Comparison of ENCODE assay signal across 23 mouse cellular contexts in genomic region chr11:68164408-68164807, GRCm38 (mm10).
DNase-seq lines count a peak whose midpoint lies in the region; ATAC-seq and TF ChIP-seq lines count a peak whose summit lies in the region.
"Had no signal": no experiment of that assay in that cellular context is flagged by ENCODE, and none has a peak within 500 bp of the region (broad histone marks: within the 10 kb centered on the region; RNA-seq: fewer than 3 reads in every experiment).

No protein-coding gene starts in this region.

- no peak overlapping the region for H3K4me3 ChIP-seq in forebrain, embryonic 16.5 days (replicated peaks; ENCODE audit: low read length)
- H3K4me3 ChIP-seq in forebrain, embryonic 10.5 days = no peak overlapping the region
- no peak overlapping the region for H3K4me3 ChIP-seq in ES-E14 (ENCODE audit: insufficient read depth in 1 of 2, low read depth in 1 of 2, low read length in 2 of 2, poor library complexity in 1 of 2, severe bottlenecking in 1 of 2)
- H3K4me3 ChIP-seq: embryonic facial prominence, embryonic 15.5 days; erythroblast, embryonic 14.5 days; heart, embryonic 10.5 days; hindbrain, embryonic 12.5 days had no signal

- in situ Hi-C loops in ES-E14 (cut with MboI; ENCODE audit: low sequenced_read_pairs in 2 of 2, unreplicated experiment in 2 of 2) = no loop called here

- peak; percentile 66; the same call in 1 of the 2 replicates for ATAC-seq in forebrain, embryonic 16.5 days
- ATAC-seq: hindbrain, embryonic 16.5 days; inflammation-experienced regulatory T-cells, adult 6 months had no signal

- peaks cover 4% of the 10 kb centered on the region for H3K4me1 ChIP-seq in forebrain, embryonic 16.5 days (replicated peaks; ENCODE audit: control insufficient read depth, insufficient read depth, low read length)
- peaks cover 13% of the 10 kb centered on the region for H3K4me1 ChIP-seq in forebrain, embryonic 10.5 days
- peaks cover 0 to 5% of the 10 kb centered on the region in 2 experiments; a peak in 1 of 4 replicates for H3K4me1 ChIP-seq in ES-E14 (ENCODE audit: control insufficient read depth in 2 of 2, insufficient read depth in 2 of 2, low read length in 2 of 2, poor library complexity in 1 of 2)
- H3K4me1 ChIP-seq: embryonic facial prominence, embryonic 15.5 days; heart, embryonic 10.5 days had no signal

- H3K36me3 ChIP-seq in forebrain, embryonic 16.5 days (ENCODE audit: control insufficient read depth, insufficient read depth) = no peaks in the 10 kb centered on the region
- H3K36me3 ChIP-seq in forebrain, embryonic 10.5 days (replicated peaks) = peaks cover 5% of the 10 kb centered on the region; the same call in 1 of the 2 replicates
- no peaks in the 10 kb centered on the region for H3K36me3 ChIP-seq in ES-E14 (ENCODE audit: control insufficient read depth, insufficient read depth, low read length, poor library complexity, severe bottlenecking)
- H3K36me3 ChIP-seq: embryonic facial prominence, embryonic 15.5 days; heart, embryonic 10.5 days; hindbrain, embryonic 12.5 days had no signal

- no peaks in the 10 kb centered on the region for H3K27me3 ChIP-seq in forebrain, embryonic 16.5 days (replicated peaks; ENCODE audit: control insufficient read depth, insufficient read depth, low read length)
- no peaks in the 10 kb centered on the region for H3K27me3 ChIP-seq in forebrain, embryonic 10.5 days (ENCODE audit: poor library complexity, severe bottlenecking)
- H3K27me3 ChIP-seq: embryonic facial prominence, embryonic 15.5 days; hindbrain, embryonic 12.5 days had no signal

- no peak overlapping the region for H3K9ac ChIP-seq in forebrain, embryonic 16.5 days (replicated peaks; ENCODE audit: low read depth, low read length)
- H3K9ac ChIP-seq in ES-E14 (ENCODE audit: insufficient read depth, low read depth, low read length, poor library complexity, severe bottlenecking) = no peak overlapping the region
- H3K9ac ChIP-seq: embryonic facial prominence, embryonic 15.5 days; hindbrain, embryonic 12.5 days had no signal

- 0 out of 2 replicates have a peak overlapping the region, but pooled peaks have one; percentile 3 for H3K27ac ChIP-seq in forebrain, embryonic 16.5 days (ENCODE audit: low read length)
- no peak overlapping the region for H3K27ac ChIP-seq in forebrain, embryonic 10.5 days
- H3K27ac ChIP-seq in ES-E14 (ENCODE audit: insufficient read depth, low read depth, low read length, poor library complexity, severe bottlenecking) = no peak overlapping the region
- H3K27ac ChIP-seq: embryonic facial prominence, embryonic 15.5 days; heart, embryonic 10.5 days; hindbrain, embryonic 12.5 days had no signal

- H3K9me3 ChIP-seq in forebrain, embryonic 16.5 days (ENCODE audit: control insufficient read depth, low read length) = no peaks in the 10 kb centered on the region
- peaks cover 4% of the 10 kb centered on the region; the same call in 1 of the 2 replicates for H3K9me3 ChIP-seq in forebrain, embryonic 10.5 days
- H3K9me3 ChIP-seq in ES-E14 (ENCODE audit: control insufficient read depth, insufficient read depth, low read depth, low read length) = no peaks in the 10 kb centered on the region
- H3K9me3 ChIP-seq: embryonic facial prominence, embryonic 15.5 days; G1E; heart, embryonic 10.5 days; hindbrain, embryonic 12.5 days had no signal

- peak; percentile 48 to 51 for DNase-seq in cerebellum, postnatal 14 days
- DNase-seq in cerebellum, adult 11 months = no peak
- no peak for DNase-seq in forebrain, embryonic 10.5 days (ENCODE audit: extremely low spot score, low spot score)
- peak; percentile 31 for DNase-seq in layer of hippocampus, adult 9-11 months
- DNase-seq in layer of hippocampus, adult 8-10 months (ENCODE audit: low spot score in 2 of 2) = no peak
- DNase-seq in ES-E14 (ENCODE audit: low read depth, low spot score) = no peak
- no peak for DNase-seq in B cell, adult 2 months
- DNase-seq: adrenal gland, adult 8-10 months; adrenal gland, postnatal 36 days; embryo, embryonic 11 days; gastrocnemius, postnatal 10 days; heart, adult 18-20 months; heart, postnatal 10 days; heart, postnatal 4 days; kidney, adult 11 months had no signal

- WGBS in forebrain, embryonic 16.5 days = 87% methylated on average over 5 of the region's 5 CpGs
- 91% methylated on average over 5 of the region's 5 CpGs for WGBS in forebrain, embryonic 10.5 days

- H3K4me2 ChIP-seq in forebrain, embryonic 16.5 days (ENCODE audit: low read length) = no peak overlapping the region
- H3K4me2 ChIP-seq: embryonic facial prominence, embryonic 15.5 days; hindbrain, embryonic 12.5 days had no signal

TF ChIP-seq in ES-E14, 5 proteins besides CTCF, POLR2A, EP300 and RAD21:
- no peak for TF ChIP-seq MAFK (IDR thresholded peaks at IDR 0.05; ENCODE audit: insufficient read depth, low read depth, low read length)
- TF ChIP-seq CHD2 (IDR thresholded peaks at IDR 0.05; ENCODE audit: low read depth, low read length) = no peak
- peak; percentile 77 for TF ChIP-seq ZNF384 (IDR thresholded peaks at IDR 0.05; ENCODE audit: low read depth, low read length)
- no peak for TF ChIP-seq ZC3H11A (IDR thresholded peaks at IDR 0.05; ENCODE audit: borderline replicate concordance, low read depth, low read length)
TF ChIP-seq in ES-E14: peak in this region for 1.

Comparison
In these comparisons a context has a peak if more than half of its experiments do, and no peak if none do; other contexts are left out.
1. DNase-seq: peak in cerebellum, postnatal 14 days (2 of 2) and layer of hippocampus, adult 9-11 months (single experiment); none in cerebellum, adult 11 months (single experiment), forebrain, embryonic 10.5 days (single experiment), layer of hippocampus, adult 8-10 months (0 of 2), ES-E14 (single experiment) and B cell, adult 2 months (0 of 2).